Mouse (Mus musculus): ENCODE measurements around the gene Pde10a. TPM values are rescaled to one million over a fixed set of nuclear protein-coding genes. Genes with fewer than 3 reads are reported as not detected.
A peak's percentile ranks its signal among the peaks of the same experiment; 100 is the strongest.

The Pde10a gene
- polyA plus RNA-seq, 1 experiment from 2014 or later, result 3.1 TPM

- H3K4me3 ChIP-seq, result no peak overlapping the region
- H3K27ac ChIP-seq, result no peak overlapping the region
- no peaks in the 10 kb centered on the region for H3K27me3 ChIP-seq (ENCODE audit: poor library complexity, severe bottlenecking)
- H3K4me1 ChIP-seq, result peaks cover 8% of the 10 kb centered on the region
- H3K36me3 ChIP-seq (replicated peaks), result no peaks in the 10 kb centered on the region
- DNase-seq (ENCODE audit: extremely low spot score, low spot score), result no peak
- 71% methylated on average over 8 of the region's 8 CpGs for WGBS
- H3K9me3 ChIP-seq, result no peaks in the 10 kb centered on the region
Measured at GRCm38 (mm10) chr17:8787762-8788161, 262.6 kb downstream of the Pde10a start.

DNA sequence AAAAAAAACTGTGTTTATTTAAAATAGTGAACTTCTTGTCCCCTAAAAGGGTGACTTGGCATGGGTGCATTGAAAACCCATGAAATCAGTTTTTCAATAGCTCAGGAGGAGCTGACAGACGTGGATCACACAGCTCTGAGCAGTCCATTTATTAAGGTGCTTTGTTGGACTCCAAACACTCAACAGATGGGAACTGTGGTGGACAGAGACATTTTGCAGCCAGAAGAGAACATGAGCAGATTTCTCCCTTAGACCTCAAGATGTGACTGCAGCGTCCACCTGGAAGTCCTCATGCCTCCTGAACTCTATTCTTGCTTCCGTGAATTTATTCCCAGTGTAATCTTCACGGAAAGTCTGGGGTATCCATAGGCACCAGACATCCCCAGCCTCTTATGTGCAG is 266.4 kb downstream of the Pde10a start:
- H3K4me1 ChIP-seq, result peaks cover 8% of the 10 kb centered on the region
- no peak for DNase-seq (ENCODE audit: extremely low spot score, low spot score)
- H3K36me3 ChIP-seq (replicated peaks), result no peaks in the 10 kb centered on the region
- 80% methylated on average over 4 of the region's 4 CpGs for WGBS
- no peak overlapping the region for H3K27ac ChIP-seq
- H3K27me3 ChIP-seq (ENCODE audit: poor library complexity, severe bottlenecking), result peaks cover 13% of the 10 kb centered on the region
- H3K9me3 ChIP-seq, result no peaks in the 10 kb centered on the region
- no peak overlapping the region for H3K4me3 ChIP-seq

GRCm38 (mm10) chr17:8792611-8793010 is 267.4 kb downstream of the Pde10a start:
- WGBS, result 81% methylated on average over 7 of the region's 7 CpGs
- Histone ChIP-seq H3K27ac (no peak overlapping the region), H3K27me3 (ENCODE audit: poor library complexity, severe bottlenecking) (peaks cover 23% of the 10 kb centered on the region), H3K4me1 (peaks cover 4% of the 10 kb centered on the region), H3K36me3 (replicated peaks) (no peaks in the 10 kb centered on the region), H3K9me3 (no peaks in the 10 kb centered on the region), H3K4me3 (no peak overlapping the region)
- DNase-seq (ENCODE audit: extremely low spot score, low spot score), result no peak

- peaks cover 71% of the 10 kb centered on the region for H3K27me3 ChIP-seq (ENCODE audit: poor library complexity, severe bottlenecking)
- no peak for DNase-seq (ENCODE audit: extremely low spot score, low spot score)
- no peaks in the 10 kb centered on the region for H3K9me3 ChIP-seq
- no peak overlapping the region for H3K4me3 ChIP-seq
- peaks cover 35% of the 10 kb centered on the region for H3K4me1 ChIP-seq
- WGBS, result 16% methylated on average over 2 of the region's 2 CpGs
- H3K27ac ChIP-seq, result no peak overlapping the region
- H3K36me3 ChIP-seq (replicated peaks), result no peaks in the 10 kb centered on the region
Measured at GRCm38 (mm10) chr17:8797624-8798023, 272.5 kb downstream of the Pde10a start.

DNA sequence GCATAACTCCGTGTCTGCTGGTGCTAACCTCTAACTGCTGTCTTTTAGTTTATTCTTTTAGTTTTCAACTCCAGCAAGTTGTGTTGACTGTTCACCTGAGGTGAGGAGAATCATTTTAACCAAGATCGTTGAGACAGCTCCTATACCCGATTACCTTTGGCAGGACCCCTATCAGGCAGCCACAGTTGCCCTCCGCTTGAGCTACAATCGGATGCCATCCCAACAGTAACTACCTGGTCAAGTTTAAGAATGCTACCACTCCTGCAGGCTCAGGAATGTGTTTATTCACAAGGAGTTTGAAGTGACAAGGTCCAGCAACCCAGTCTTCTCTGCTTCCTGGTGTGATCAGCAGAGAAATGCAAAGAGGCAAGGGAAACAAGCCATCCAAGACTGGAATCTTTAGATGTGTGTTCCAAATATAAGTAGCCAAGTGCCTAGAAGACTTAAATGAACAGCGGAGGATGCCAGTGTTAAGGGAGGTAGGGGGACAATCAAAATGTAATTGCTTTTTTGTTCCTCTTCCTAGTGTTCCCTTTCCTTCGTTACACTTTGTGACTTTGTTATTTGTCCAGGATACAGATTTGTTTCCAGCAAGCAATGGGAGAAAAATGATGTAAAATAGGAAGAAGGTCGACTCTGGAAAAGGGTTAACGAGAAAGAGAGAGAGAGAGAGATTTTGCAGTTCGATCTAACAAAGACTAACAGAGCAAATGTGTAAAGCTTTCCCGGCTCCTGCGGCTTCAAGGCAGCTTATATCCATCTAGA is 273.5 kb downstream of the Pde10a start:
- H3K4me3 ChIP-seq, result peak overlapping the region; percentile 81; the same call in 1 of the 2 replicates
- no peaks in the 10 kb centered on the region for H3K9me3 ChIP-seq
- peaks cover 81% of the 10 kb centered on the region for H3K27me3 ChIP-seq (ENCODE audit: poor library complexity, severe bottlenecking)
- H3K27ac ChIP-seq, result no peak overlapping the region
- H3K4me1 ChIP-seq, result peaks cover 45% of the 10 kb centered on the region
- WGBS, result 3% methylated on average over 12 of the region's 12 CpGs
- DNase-seq (ENCODE audit: extremely low spot score, low spot score), result no peak
- H3K36me3 ChIP-seq (replicated peaks), result no peaks in the 10 kb centered on the region

- DNase-seq (ENCODE audit: extremely low spot score, low spot score), result peak; percentile 43
- no peaks in the 10 kb centered on the region for H3K9me3 ChIP-seq
- no peak overlapping the region for H3K27ac ChIP-seq
- no peaks in the 10 kb centered on the region for H3K36me3 ChIP-seq (replicated peaks)
- peaks cover 87% of the 10 kb centered on the region for H3K27me3 ChIP-seq (ENCODE audit: poor library complexity, severe bottlenecking)
- under 1% methylated on average over 10 of the region's 10 CpGs for WGBS
- peak overlapping the region; percentile 81; the same call in 1 of the 2 replicates for H3K4me3 ChIP-seq
- H3K4me1 ChIP-seq, result peaks cover 46% of the 10 kb centered on the region
Measured at GRCm38 (mm10) chr17:8799296-8799731, 274.1 kb downstream of the Pde10a start.

DNA sequence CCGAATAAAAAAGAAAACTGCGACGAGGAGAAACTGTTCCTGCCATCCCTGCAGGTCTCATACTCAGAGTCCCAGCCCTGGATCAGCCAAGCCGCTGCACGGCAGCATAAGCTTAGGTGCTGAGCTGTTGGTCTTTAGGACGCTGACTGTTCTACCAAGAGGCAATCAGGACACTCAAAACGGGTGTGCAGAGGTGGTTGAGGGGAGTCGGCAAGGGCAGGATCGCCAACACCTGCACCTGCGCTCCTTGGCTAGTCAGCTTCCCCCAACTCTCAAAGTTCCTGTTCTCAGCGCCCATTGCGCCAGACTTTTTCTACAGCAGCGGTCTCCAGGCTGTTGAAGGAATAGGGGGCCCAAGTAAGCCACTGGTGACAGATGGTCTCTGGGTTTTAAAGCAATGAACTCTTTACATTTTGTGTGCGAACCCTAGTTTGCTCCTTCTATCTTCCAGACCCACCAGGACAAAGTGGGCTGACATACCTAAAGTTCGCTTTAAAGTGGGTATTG is 274.8 kb downstream of the Pde10a start:
- WGBS, result under 1% methylated on average over 15 of the region's 15 CpGs
- H3K4me3 ChIP-seq, result peak overlapping the region; percentile 81
- peak; percentile 35 for DNase-seq (ENCODE audit: extremely low spot score, low spot score)
- no peak overlapping the region for H3K27ac ChIP-seq
- H3K9me3 ChIP-seq, result no peaks in the 10 kb centered on the region
- no peaks in the 10 kb centered on the region for H3K36me3 ChIP-seq (replicated peaks)
- peaks cover 52% of the 10 kb centered on the region for H3K4me1 ChIP-seq
- H3K27me3 ChIP-seq (ENCODE audit: poor library complexity, severe bottlenecking), result peaks cover 91% of the 10 kb centered on the region

DNA sequence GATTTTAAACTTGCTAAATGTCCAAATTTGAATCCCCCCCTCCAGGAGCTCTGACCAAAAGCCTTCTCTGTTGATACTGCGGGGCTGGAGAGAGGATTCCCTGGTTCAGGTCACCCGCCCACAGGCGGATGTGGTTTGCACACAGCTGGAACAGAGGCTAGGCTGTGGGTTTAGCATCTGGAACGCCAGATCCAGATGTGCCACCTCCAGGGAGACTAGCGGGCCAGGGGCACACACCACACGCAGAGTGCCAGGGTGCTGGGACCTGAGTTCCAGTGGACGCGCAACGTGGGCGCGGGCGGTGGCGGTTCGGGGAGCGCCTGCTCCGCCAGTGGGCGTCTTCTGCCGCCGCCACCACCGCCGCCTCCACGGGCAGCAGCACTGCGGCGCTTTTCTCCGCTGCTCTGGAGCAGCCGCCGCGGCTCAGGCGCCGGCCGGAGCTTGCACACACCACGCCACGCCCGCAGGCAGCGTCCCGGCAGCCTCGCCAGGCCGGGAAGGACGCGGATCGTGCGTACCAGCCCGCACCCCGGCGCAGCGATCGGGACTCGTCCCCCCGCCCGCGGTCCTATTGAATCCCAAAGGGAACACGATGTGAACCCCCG is 275.4 kb downstream of the Pde10a start:
- Histone ChIP-seq H3K4me1 (peaks cover 56% of the 10 kb centered on the region), H3K27me3 (ENCODE audit: poor library complexity, severe bottlenecking) (peaks cover 94% of the 10 kb centered on the region), H3K27ac (peak overlapping the region; percentile 89), H3K36me3 (replicated peaks) (no peaks in the 10 kb centered on the region), H3K4me3 (peak overlapping the region; percentile 81), H3K9me3 (no peaks in the 10 kb centered on the region)
- WGBS, result under 1% methylated on average over 52 of the region's 53 CpGs
- DNase-seq (ENCODE audit: extremely low spot score, low spot score), result peak; percentile 70

GRCm38 (mm10) chr17:8801083-8801854 is 276.1 kb downstream of the Pde10a start:
- Histone ChIP-seq H3K27ac (peak overlapping the region; percentile 89), H3K4me3 (peak overlapping the region; percentile 81), H3K4me1 (peaks cover 56% of the 10 kb centered on the region), H3K27me3 (ENCODE audit: poor library complexity, severe bottlenecking) (peaks cover 95% of the 10 kb centered on the region), H3K9me3 (no peaks in the 10 kb centered on the region), H3K36me3 (replicated peaks) (no peaks in the 10 kb centered on the region)
- WGBS, result under 1% methylated on average over 50 of the region's 72 CpGs
- peak; percentile 78 for DNase-seq (ENCODE audit: extremely low spot score, low spot score)

GRCm38 (mm10) chr17:8801855-8802104 is 276.6 kb downstream of the Pde10a start:
- Histone ChIP-seq H3K4me3 (peak overlapping the region; percentile 81), H3K4me1 (peaks cover 56% of the 10 kb centered on the region), H3K27me3 (ENCODE audit: poor library complexity, severe bottlenecking) (peaks cover 94% of the 10 kb centered on the region), H3K27ac (peak overlapping the region; percentile 89), H3K9me3 (no peaks in the 10 kb centered on the region), H3K36me3 (replicated peaks) (no peaks in the 10 kb centered on the region)
- DNase-seq (ENCODE audit: extremely low spot score, low spot score), result no peak
- under 1% methylated on average over 31 of the region's 31 CpGs for WGBS

DNA sequence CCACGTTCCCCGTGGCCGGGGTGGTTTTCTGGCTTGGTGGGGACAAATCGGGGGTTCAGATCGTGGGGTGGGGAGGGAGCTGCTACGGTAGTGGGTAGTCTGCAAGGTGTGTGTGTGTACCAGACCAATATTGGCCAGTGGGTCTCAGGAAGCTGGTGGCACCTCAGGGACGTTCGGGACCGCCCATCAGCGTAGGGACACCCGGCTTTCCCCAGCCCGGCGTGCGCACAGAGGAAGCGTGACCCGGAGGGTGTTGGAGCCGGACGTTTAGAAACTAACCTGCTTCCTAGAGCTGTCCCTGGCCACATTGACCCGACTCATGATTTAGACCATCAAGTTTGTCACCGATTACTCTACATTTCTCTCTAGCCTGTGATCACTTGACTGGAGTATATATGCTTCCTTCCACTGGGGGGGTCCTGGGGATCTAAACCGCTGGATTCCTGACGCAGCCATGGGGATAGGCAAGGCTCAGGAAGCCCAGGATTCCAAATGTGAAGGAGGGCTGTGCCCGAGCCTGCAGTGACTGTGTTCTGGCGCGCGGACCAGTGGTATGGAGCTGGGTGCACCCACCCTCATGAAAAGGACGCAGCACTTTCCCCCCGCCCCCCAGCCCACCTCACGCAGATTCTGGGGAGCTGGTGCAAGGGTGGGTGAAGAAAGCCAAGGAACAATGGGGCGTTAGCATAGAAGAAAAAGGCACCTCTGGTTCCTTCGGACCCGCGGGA is 277.2 kb downstream of the Pde10a start:
- under 1% methylated on average over 33 of the region's 33 CpGs for WGBS
- Histone ChIP-seq H3K4me1 (peaks cover 56% of the 10 kb centered on the region), H3K9me3 (no peaks in the 10 kb centered on the region), H3K4me3 (peak overlapping the region; percentile 81), H3K27ac (peak overlapping the region; percentile 89), H3K36me3 (replicated peaks) (no peaks in the 10 kb centered on the region), H3K27me3 (ENCODE audit: poor library complexity, severe bottlenecking) (peaks cover 89% of the 10 kb centered on the region)
- peak; percentile 51 for DNase-seq (ENCODE audit: extremely low spot score, low spot score)

All from forebrain, embryonic 10.5 days (tissue).